Mouse (Mus musculus): ENCODE measurements around the gene Fam83f.

DNA sequence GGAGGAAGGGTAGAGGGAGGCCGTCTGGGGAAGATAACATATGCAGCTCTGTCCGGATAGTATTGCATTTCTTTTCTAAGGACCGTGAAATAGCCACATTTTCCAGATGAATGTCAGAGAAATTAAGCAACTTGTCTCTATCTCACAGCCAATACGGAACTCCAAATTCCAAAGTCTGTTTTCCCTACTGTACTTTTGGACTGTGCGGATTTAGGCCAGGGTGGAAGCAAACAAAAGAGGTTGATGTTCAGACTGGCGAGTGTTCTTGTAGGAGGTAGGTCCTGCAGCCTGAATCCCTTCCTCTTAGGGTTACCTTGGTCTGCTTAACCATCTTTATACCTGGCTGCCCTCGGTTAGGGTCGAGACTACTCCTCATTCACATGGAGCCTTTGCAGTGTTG lies 10.7 kb downstream of the Fam83f start:
- TF ChIP-seq CTCF (IDR thresholded peaks at IDR 0.05; ENCODE audit: control insufficient read depth, insufficient read depth, insufficient read length) (no peak), USF1 (IDR thresholded peaks at IDR 0.05; ENCODE audit: low read depth) (no peak)
